Mouse (Mus musculus) R1 (cell line): ENCODE results near the gene Tango6.
A peak's percentile ranks its signal among the peaks of the same experiment; 100 is the strongest.

Experiments used
- DNase-seq: peaks from one replicate; pipeline ENCODE4 v3.0.0-alpha.2; 2018; ENCODE audit warnings: low read depth, low spot score

Tango6 gene

DNA sequence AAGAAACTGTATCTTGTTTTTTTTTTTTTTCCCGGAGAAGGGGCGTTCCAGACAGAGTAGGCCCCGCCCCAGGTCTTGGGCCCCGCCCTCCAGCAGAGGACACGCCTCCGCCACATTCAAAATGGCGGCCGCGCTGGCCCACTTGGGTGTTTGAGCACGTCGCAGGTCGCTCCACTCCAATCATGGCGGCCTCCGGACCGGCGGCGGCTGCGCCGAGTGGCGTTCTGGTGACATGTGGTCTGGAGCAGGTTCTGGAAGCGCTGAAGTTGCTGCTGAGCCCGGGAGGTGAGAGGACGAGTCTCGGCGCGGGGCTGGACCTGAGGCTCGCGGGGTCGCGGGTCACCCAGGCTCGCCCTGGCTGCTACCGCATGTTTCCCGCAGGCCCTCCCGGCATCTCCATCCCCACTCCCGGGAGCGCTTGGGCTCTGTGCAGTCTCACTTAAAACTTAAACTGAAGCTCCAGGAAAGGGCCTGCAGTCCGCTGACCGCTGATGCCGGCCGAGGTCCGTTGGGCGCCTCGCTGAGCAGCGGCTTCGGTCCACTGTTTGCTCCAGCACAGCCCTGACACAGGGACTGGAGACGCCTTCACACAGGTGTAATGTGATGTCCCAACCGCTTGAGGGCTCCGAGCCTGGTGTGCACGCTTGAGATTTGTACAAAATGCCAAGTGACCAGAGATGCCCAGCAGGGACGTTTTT is at the start of gene Tango6:
Gene Tango6 (plus strand): TSS at position 98 of the 698 bp plus-strand sequence.
- DNase-seq = peak; percentile 92

DNA sequence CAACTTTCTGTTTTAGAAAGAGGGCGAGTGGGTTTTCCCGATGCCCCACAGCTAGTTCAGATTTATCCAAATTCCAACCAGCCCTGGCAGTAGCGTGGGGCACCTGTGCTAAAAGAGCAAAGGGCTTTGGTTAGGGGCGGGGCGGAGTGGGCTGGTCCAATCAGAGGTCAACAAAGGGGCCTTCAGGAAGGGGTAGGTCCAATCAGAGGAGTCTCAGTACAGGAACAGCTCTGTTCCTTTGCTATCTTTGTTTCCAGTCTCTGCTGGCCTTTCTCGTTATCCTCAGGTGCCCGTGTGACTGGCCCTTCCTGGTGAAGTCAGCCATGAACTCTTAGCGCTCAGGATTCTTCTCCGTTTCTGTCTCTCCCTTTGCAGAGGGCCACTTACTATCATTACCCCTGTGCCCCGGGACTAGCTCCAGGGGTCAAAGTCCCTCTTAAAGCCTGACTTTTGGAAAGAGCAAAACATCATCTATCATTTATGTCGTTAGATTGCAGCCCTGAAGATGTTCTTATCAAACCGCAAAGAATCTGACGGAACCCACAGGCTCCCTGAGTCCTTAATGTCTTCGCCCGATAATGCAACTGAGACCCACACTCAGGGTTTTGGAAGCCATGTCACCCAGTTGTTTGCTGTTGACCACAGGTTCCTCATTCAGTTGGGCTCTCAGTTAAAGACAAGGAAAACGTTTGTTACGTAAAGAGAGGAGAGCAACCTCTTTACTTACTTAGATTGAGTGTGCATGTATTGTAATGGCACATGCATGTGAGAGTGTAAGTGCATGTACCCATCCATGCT is 49.3 kb upstream of the Tango6 start:
- DNase-seq = peak; percentile 89

DNA sequence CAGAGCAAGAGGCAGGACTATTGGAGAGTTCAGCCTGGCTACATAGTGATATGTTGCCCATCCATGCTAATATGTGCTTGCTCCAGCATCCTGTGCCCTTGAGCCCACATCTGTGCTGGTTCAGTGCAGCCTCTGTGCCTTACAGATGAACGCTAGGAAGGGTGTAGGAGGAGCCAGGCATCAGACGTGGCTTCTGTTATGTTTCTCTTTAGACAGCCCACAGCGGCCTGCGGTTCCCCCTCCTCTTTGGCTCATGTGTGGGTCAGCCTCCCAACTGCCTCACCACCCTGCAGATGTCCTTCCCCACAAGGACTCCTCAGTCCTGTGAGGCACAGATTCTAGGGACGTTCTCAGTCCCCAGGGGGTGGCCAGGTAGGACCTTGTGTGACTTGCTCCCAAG is 47.6 kb upstream of the Tango6 start:
- no peak for DNase-seq

DNA sequence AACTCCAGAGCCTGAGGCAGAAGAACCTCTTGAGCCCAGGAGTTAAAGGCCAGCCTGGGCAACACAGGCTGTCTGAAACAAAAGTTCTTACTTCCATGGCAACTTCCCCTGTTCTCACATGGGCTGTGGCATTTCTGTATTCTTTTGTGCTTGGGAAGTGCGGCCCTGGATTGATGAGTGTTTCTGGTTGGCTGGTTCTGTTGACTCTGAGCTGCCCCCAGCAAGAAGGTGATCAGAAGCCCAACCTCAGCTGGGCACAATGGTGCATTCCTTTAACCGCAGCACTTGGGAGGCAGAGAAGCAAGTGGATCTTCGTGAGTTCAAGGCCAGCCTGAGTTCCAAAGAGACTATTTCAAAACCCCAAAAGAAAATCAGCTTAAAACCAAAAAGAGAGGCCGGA is 45.4 kb upstream of the Tango6 start:
- DNase-seq = peak; percentile 69

DNA sequence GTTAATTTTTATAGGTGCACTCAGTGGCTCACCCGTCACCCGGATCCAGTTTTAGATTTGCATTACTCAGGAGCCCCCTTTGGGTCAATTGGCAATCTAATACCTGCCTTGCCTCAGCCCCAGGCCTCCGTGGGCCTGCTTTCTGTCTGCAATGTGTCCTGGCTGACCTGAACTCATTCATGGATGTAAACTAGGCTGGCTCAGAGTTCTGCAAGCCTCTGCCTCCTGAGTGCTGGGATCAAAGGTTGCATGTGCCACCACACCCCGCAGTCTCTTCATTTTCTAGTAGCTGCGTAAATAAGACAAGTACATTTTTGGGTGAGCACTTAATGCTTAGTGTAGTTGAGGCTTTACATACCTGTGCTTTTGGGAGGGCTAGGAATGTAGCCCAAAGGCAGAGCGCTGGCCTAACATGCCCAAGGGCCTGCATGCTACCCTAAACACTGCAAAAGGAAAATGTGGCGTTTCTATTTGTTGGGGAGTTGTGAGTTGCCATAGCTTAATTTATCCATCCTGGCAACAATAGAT is 44.0 kb upstream of the Tango6 start:
- no peak for DNase-seq

DNA sequence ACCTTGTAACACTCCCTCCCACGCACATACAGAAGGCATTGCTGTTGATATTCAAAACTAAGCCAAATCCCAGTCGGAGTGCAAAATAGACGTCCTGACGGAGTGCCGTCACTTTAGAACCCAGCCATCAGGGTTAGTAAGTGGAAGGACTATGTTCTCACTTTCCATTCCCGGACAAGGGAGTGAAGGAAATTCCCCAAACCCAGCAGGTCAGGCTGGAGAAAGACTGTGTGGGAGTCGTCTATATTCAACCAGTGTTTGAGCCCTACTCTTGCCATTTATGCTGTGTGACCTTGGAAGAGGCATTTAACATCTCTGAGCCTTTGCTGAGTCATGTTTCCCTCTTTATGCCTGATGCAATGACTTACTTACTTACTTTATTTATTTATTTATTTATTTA is 42.7 kb upstream of the Tango6 start:
- peak; percentile 60 for DNase-seq

DNA sequence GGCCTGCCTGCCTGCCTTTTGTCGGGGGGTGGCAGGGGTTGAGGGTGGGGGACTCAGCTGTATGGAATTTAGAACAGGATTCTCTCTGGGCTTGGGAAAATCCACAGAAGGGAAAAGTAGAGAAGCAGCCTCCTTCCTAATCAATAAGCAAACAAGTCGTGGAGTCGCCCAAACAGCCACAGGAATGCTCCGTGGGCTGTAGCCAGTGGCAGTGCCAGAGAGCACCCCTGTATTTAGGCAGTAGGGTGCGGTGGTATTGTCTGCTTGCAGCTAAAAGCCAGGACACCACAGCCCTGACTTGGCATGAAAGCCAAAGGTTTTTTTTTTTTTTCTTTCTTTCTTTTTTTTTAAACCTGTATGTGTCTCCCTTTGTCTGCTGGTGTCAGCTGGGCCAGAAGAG is 41.9 kb upstream of the Tango6 start:
- no peak for DNase-seq

DNA sequence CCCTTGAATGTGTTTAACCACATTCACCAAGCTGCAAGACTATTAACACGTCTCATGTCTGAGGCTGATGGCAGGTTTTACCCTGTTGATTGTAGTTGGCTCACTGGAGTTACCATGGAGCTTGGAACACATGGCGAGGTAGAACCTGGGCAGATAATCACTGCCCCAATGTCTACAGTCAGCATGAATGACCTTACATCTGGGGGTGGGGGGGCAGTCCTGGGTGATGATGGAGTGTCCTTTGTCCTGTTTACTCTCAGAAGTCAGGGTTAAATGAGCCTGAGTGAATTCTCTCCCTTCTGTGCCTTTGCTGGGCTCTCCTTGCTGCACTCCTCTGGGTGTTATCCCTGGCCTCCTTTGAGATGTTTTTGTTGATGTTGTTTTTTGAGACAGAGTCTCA is 40.7 kb upstream of the Tango6 start:
- no peak for DNase-seq

DNA sequence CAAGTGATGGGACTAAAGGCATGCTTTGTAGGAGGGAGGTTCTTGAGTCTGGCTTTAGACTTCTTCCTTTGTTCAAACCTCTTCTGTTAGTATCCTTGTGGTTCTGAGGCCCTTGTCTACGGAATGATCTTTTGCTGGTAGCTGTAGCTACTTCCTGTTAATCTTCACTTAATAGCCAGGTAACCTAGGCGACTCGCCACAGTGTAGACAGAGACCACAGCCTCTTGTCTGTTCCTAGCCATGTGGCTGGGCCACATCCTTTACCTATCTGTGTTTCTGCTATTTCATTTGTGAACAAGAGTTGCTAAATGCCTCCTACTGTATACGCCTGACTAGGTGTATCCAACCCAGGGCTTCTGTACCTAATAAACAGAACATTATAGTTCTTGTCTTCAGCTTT is 39.8 kb upstream of the Tango6 start:
- no peak for DNase-seq

DNA sequence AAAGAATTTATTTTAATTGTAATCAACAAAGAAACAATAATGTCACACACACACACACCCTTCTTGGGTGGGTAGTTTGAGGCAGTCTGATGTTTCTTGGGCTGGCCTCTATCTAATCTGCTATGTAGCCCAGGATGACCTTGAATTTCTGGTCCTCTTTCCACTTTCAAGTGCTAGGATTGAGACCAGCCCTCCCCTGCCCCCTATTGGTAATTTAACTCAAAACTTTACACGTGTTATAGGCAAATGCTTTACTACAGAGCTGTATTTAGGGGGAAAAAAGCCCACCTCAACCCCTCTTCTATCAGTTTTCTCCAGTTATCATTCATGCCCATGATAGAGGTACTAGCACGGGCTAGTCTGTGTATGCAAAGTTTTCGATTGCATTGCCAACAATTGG is 37.9 kb upstream of the Tango6 start:
- peak; percentile 71 for DNase-seq

DNA sequence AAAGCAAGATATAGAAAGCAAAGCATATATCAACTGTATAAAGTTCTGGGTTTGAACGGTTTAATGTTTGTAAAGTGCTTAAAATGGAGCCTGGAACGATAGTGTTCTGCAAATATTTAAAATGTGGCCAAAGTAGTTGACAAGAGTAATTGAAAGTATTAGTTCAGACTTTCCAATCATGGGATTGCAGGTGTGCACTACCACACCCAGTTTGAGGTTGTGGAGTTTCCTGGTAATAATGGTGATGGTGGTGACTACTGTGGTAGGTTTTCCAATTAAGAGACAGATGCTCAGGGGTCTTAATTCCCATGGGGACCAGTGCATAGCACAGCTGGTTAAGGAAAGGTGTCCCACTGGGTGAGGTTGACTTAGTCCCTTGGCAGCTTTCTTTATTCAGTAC is 36.7 kb upstream of the Tango6 start:
- no peak for DNase-seq

DNA sequence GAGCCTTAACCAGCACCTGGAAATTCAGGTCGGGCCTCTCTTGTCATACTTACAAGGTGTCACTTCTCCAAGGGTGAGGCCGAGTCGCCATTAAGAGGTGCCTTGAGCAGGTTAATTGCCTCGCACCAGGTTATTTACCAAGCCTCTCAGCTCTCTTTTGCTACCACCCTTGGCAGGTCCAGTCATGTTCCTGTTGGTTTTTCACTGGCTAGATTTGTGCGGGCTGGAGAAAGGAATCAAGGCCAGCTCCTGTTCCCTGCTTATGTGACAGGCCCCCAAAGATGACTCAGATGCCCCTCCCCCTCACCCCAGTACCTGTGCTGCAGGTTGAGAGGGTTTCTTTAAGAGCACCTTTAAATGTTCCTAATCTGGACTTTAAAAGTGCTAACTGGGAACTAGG is 36.1 kb upstream of the Tango6 start:
- no peak for DNase-seq

DNA sequence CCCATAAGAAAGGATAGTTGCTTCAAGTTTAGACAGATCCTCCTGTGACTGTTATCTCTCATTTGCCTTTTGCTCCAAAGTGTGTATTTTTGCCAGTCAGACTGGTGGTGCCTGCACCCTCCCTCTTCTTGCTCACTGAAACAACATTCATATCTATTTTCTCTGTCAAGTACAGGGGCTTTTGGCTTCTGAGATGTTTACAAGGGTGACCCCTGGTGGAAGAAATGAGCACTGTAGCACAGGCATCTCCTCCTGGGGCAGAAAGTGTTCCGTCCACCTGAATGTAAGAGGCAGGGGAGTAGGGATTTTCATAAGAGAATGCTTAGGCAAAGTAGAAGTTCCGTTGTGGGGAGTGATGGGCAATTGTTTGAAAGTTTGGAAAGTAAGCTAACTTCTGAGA is 35.5 kb upstream of the Tango6 start:
- peak; percentile 83 for DNase-seq

DNA sequence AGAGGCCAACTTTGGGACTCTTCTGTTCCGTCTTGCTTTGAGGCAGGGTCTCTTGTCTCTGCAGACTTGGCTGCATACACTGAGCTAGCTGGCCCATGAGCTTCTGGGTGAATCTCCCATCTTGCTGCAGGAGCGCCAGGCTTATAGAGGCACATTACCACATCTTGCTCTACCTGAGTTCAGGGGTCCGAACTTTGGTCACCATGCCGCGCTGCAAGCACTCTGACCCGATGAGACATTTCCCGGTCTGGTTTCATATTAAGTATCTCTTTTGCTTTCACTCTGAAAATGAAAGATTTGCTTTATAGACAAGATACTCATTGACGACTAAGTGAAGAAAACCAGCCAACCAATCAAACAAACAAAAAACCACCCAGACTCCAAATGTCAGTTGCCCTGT is 34.4 kb upstream of the Tango6 start:
- DNase-seq = no peak

DNA sequence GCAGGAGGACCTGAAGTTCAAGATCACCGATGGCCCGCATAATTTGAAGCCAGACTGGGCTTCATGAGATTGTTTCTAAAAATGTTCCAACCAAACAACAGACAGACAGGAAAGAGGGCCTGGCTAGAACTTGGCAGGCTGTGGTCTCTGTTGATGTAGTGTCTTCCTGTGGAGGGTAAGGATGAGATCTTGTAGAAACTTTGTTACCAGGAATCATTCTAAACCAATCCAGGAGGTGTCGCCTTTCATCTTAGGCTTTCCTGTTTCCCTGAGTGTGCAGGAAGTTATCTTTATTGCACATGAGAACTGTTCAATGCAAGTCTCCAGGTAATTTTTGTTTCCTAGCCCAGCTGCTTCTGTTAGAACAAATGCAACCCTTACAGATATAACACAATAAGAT is 30.9 kb upstream of the Tango6 start:
- no peak for DNase-seq

DNA sequence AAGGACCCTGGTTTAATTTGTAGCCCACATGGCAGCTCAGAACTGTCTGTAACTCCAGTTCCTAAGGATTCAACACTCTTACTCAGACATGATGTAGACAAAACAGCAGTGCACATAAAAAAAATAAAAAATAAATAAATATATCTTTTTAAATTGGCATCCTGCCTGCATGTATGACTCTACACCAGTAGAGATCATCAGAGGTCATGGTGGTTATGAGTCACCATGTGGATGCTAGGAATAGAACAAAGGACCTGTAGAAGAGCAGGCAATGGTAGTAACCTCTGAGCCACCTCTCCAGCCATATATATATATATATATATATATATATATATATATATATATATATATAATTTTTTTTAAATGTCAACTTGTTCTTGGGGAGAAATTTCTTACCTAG is 26.8 kb upstream of the Tango6 start:
- no peak for DNase-seq

DNA sequence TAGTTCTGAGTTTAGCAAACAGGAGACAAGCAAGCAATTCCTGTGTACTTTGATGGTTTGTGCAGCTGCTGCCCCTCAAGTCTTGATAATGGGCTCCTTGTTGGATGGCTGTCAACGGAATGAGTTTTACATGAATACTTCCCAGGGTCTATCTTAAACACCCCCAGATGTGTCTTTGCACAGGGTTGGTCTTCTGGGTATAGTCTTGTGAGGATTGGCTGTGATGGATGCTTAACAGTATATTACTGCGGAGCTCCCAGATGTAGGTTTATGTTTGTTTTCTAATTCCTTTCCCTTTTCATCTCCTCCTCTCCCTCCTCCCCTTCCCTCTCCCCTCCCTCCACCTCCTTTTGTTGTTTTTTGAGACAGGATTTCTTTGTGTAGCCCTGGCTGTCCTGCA is 10.1 kb upstream of the Tango6 start:
- DNase-seq = no peak

DNA sequence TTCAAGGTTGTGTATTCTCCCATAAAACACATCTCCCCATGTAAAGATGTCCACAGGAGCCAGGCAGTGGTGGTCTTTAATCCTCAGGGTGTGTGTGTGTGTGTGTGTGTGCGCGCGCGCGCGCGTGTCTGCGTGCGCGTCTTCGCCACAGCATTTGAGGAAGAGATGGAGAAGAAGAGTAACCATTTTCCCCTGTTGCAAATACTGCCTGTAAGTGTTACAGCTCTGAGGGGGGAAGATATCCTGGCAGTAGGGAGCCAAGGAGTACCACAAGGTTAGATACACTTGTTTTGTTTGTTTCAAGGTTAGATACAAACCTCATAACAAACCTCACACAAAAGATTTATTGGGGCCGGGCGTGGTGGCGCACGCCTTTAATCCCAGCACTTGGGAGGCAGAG is 8.6 kb upstream of the Tango6 start:
- peak; percentile 58 for DNase-seq

DNA sequence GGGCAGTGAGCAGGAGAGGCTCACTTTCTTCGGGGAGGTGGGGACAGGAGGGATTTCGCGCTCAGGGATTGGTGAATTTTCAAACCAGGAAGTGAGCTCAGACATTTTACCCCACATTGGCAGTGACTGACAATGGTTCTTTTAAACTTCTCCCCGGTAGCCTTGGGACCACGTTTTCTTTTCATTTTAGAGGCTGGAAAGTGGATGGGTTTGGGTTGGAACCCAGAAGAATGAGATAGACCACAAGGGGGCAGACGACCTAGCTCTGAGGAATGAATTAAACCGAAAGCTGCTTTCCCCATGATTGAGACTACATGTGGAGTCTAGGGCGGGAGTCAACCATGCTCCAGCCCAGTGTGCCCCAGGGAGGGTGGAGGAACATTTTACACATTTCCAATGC is 8.0 kb upstream of the Tango6 start:
- peak; percentile 96 for DNase-seq

DNA sequence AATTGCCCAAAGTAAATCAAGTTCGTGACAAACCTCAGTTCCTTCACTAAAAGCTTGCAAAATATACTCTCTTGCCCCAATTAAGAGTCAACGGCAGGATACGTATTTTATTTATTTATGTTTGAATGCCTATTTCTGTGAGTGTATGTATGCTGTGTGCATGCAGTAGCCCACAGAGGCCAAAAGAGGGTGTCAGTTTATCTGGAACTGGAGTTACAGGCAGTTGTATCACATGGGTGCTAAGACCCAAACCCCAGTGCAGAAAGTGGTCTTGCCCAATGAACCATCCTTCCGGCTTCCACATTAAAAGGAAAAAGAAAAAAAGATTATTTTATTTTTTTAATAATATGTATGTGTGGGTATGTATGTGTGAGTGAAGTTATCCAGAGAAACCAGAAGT is 1.5 kb downstream of the Tango6 start:
- DNase-seq = peak; percentile 54

DNA sequence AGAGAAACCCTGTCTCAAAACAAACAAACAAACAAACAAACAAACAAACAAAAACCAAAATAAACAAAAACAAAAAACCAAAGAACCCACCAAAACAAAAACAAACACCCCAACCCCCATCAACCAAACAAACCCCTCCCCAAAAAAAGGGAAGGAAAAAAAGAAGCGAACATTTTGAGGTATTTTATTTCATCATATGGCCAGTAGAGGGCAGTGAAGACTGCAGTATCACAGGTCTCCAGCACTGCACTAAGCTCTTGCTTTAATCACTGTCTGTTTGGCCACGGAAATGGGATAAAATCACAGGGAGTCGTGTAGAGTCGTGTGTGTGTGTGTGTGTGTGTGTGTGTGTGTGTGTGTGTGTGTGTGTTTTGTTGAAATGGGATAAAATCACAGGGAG is 4.6 kb downstream of the Tango6 start:
- DNase-seq = peak; percentile 68

DNA sequence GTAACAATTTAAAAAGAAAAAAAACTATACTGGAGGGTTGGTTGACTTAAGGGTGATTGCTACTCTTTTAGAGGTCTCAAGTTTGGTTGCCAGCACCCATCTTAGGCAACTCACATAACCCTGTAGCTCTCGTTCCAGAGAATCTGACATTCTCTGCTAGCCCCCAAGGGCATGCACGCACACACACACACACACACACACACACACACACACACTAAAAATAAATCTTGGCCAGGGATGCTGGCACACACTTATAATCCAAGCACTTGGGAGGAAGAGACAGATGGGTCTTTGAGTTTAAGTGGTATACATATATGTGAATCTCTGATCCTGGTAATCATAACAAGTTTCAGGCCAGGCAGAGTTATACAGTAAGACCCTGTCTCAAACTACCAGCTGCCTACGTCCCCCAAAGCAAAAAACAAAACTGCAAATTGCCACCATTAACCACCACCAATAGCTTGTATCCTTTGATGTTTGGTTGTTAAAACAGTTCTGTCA is 14.9 kb downstream of the Tango6 start:
- no peak for DNase-seq

DNA sequence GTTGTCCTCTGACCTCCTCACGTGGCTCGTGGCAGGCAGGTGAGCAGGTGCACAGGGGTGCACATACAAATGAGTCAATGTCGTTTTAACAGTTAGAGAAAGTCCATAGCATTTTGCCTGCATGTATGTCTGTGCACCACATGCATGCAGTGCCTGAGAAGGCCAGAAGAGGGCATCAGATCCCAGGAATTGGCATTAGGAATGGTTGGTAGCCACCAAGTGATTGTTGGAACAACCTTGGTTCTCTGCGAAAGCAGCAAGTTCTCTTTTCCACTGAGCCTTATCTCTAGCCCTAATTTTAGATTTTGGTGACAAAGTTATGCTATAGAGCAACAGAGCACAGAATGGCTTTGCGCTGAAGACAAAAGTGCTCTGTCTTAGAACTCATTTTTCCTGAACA is 16.7 kb downstream of the Tango6 start:
- peak; percentile 75 for DNase-seq
